14 mouse cellular contexts compared by ENCODE assay signal in genomic region chr5:4851245-4851933, GRCm38 (mm10).
DNase-seq lines count a peak whose midpoint lies in the region; ATAC-seq lines count a peak whose summit lies in the region.
"Had no signal": no experiment of that assay in that cellular context is flagged by ENCODE, and none has a peak within 500 bp of the region (broad histone marks: within the 10 kb centered on the region; RNA-seq: fewer than 3 reads in every experiment).

No protein-coding gene starts in this region.

- H3K9me3 ChIP-seq in forebrain, embryonic 13.5 days (replicated peaks): no peaks in the 10 kb centered on the region
- H3K9me3 ChIP-seq in hindbrain, embryonic 15.5 days: no peaks in the 10 kb centered on the region
- no peaks in the 10 kb centered on the region for H3K9me3 ChIP-seq in midbrain, embryonic 16.5 days (replicated peaks; ENCODE audit: control insufficient read depth, low read length, poor library complexity, severe bottlenecking)

- peak; percentile 53 for DNase-seq in layer of hippocampus, adult 11-12 months (ENCODE audit: low spot score)
- no peak for DNase-seq in layer of hippocampus, postnatal 25 days (ENCODE audit: extremely low spot score in 1 of 2, low spot score in 1 of 2)
- no peak for DNase-seq in retina, embryonic 14.5 days (ENCODE audit: low spot score)
- no peak for DNase-seq in thymus, postnatal 36 days
- DNase-seq: adrenal gland, postnatal 10 days; cerebellum, adult 11 months; heart, postnatal 4 days; thymus, postnatal 25 days had no signal

- peaks cover 18% of the 10 kb centered on the region for H3K4me1 ChIP-seq in forebrain, embryonic 13.5 days
- no peaks in the 10 kb centered on the region for H3K4me1 ChIP-seq in hindbrain, embryonic 15.5 days (replicated peaks)
- H3K4me1 ChIP-seq in midbrain, embryonic 16.5 days (ENCODE audit: control insufficient read depth, insufficient read depth, low read length): no peaks in the 10 kb centered on the region

- H3K9ac ChIP-seq in forebrain, embryonic 13.5 days: no peak overlapping the region
- no peak overlapping the region for H3K9ac ChIP-seq in hindbrain, embryonic 15.5 days
- no peak overlapping the region for H3K9ac ChIP-seq in midbrain, embryonic 16.5 days (ENCODE audit: low read depth, low read length)
- H3K9ac ChIP-seq: liver, embryonic 14.5 days had no signal

- no peaks in the 10 kb centered on the region for H3K36me3 ChIP-seq in forebrain, embryonic 13.5 days (ENCODE audit: poor library complexity, severe bottlenecking)
- H3K36me3 ChIP-seq in hindbrain, embryonic 15.5 days: no peaks in the 10 kb centered on the region
- no peaks in the 10 kb centered on the region for H3K36me3 ChIP-seq in midbrain, embryonic 16.5 days (ENCODE audit: control insufficient read depth, insufficient read depth, low read length)

- peak overlapping the region; percentile 85 for H3K27ac ChIP-seq in forebrain, embryonic 13.5 days
- H3K27ac ChIP-seq in hindbrain, embryonic 15.5 days (replicated peaks): no peak overlapping the region
- peak overlapping the region; percentile 52; the same call in 1 of the 2 replicates for H3K27ac ChIP-seq in midbrain, embryonic 16.5 days (ENCODE audit: low read length)
- H3K27ac ChIP-seq: liver, embryonic 14.5 days had no signal

- no peak overlapping the region for H3K4me2 ChIP-seq in forebrain, embryonic 13.5 days
- no peak overlapping the region for H3K4me2 ChIP-seq in hindbrain, embryonic 15.5 days
- no peak overlapping the region for H3K4me2 ChIP-seq in midbrain, embryonic 16.5 days (ENCODE audit: low read length)

- 90% methylated on average over 4 of the region's 4 CpGs for WGBS in forebrain, embryonic 13.5 days
- WGBS in hindbrain, embryonic 15.5 days: 82% methylated on average over 4 of the region's 4 CpGs
- 87% methylated on average over 4 of the region's 4 CpGs for WGBS in midbrain, embryonic 16.5 days

- ATAC-seq in forebrain, embryonic 13.5 days: peak; percentile 98
- ATAC-seq in hindbrain, embryonic 15.5 days (ENCODE audit: low FRiP score, low read depth): 0 out of 2 replicates have a peak, but pooled peaks have one; percentile 51
- ATAC-seq in midbrain, embryonic 16.5 days: peak; percentile 68

- H3K27me3 ChIP-seq in forebrain, embryonic 13.5 days: no peaks in the 10 kb centered on the region
- H3K27me3 ChIP-seq in hindbrain, embryonic 15.5 days: no peaks in the 10 kb centered on the region
- no peaks in the 10 kb centered on the region for H3K27me3 ChIP-seq in midbrain, embryonic 16.5 days (ENCODE audit: control insufficient read depth, insufficient read depth, low read depth, low read length)
- H3K27me3 ChIP-seq: CH12.LX had no signal

- H3K4me3 ChIP-seq in forebrain, embryonic 13.5 days: no peak overlapping the region
- no peak overlapping the region for H3K4me3 ChIP-seq in hindbrain, embryonic 15.5 days
- no peak overlapping the region for H3K4me3 ChIP-seq in midbrain, embryonic 16.5 days (ENCODE audit: low read depth, low read length)
- H3K4me3 ChIP-seq: erythroblast, embryonic 14.5 days had no signal
